Mouse (Mus musculus) forebrain, embryonic 16.5 days (tissue): ENCODE data around the gene Irak3. TPM values are rescaled to one million over a fixed set of nuclear protein-coding genes. Genes with fewer than 3 reads are reported as not detected.

Experiments used
- ATAC-seq: fragments of 200-750 bp; cut with Nextera tagmentation; 2 replicates; pipeline ENCODE4 v1.8.0; 2017; ENCODE audit warnings: mild to moderate bottlenecking, moderate library complexity
- H3K27ac ChIP-seq: fragments of 300-500 bp; sonication (generic); 2 replicates; pipeline ENCODE4 v1.5.1; 2014; ENCODE audit warnings: low read length, control low read depth
- H3K27me3 ChIP-seq: fragments of 300-500 bp; sonication (generic); replicated peaks from 2 replicates; pipeline ENCODE4 v1.6.1; 2014; ENCODE audit warnings: low read length; ENCODE audit not compliant: control insufficient read depth, insufficient read depth
- H3K36me3 ChIP-seq: fragments of 300-500 bp; sonication (generic); 2 replicates; pipeline ENCODE4 v1.6.1; 2014; ENCODE audit not compliant: control insufficient read depth, insufficient read depth
- H3K4me1 ChIP-seq: fragments of 300-500 bp; sonication (generic); replicated peaks from 2 replicates; pipeline ENCODE4 v1.6.1; 2014; ENCODE audit warnings: low read length; ENCODE audit not compliant: control insufficient read depth, insufficient read depth
- H3K4me2 ChIP-seq: fragments of 300-500 bp; sonication (generic); 2 replicates; pipeline ENCODE4 v1.6.1; 2014; ENCODE audit warnings: mild to moderate bottlenecking, low read length, control low read depth
- H3K4me3 ChIP-seq: fragments of 300-500 bp; sonication (generic); replicated peaks from 2 replicates; pipeline ENCODE4 v1.5.1; 2014; ENCODE audit warnings: mild to moderate bottlenecking, low read length, control low read depth
- H3K9ac ChIP-seq: fragments of 300-500 bp; sonication (generic); replicated peaks from 2 replicates; pipeline ENCODE4 v1.6.1; 2014; ENCODE audit warnings: low read depth, low read length, control low read depth
- H3K9me3 ChIP-seq: fragments of 300-500 bp; sonication (generic); 2 replicates; pipeline ENCODE4 v1.6.1; 2016; ENCODE audit warnings: low read length; ENCODE audit not compliant: control insufficient read depth
- WGBS: fragments of 180-500 bp; shearing (Covaris S2); extraction: QIAGEN DNeasy Blood & Tissue Kit; methylation state at CpG from one replicate; pipeline ENCODE4 v1.1.7; 2014; 5-methylcytosine and 5-hydroxymethylcytosine counted together
- polyA plus RNA-seq: library from polyadenylated mRNA; unstranded; fragments of >200 nt; fragmentation: Nextera tagmentation; extraction: Ambion mirVana; gene quantifications from 2 replicates; pipeline ENCODE4 v1.2.1, GENCODE M21; 2015

Gene Irak3
- polyA plus RNA-seq: 0.21 and 0.23 TPM in 2 replicates

GRCm38 (mm10) chr10:120201961-120202402, at the start of gene Irak3:
Irak3 (minus strand) TSS chr10:120202130.
- Histone ChIP-seq H3K4me2 (peak within 1 kb of the TSS; percentile 68), H3K4me3 (peak within 1 kb of the TSS; percentile 46), H3K9me3 (no peaks in the 10 kb centered on the region), H3K9ac (peak within 1 kb of the TSS; percentile 33), H3K27me3 (peaks cover 18% of the 10 kb centered on the region), H3K4me1 (peaks cover 9% of the 10 kb centered on the region; the same call in 1 of the 2 replicates), H3K27ac (no peak within 1 kb of the TSS), H3K36me3 (no peaks in the 10 kb centered on the region)
- ATAC-seq: peak; percentile 63
- WGBS: under 1% methylated on average over 13 of the region's 13 CpGs

- Histone ChIP-seq H3K4me3 (no peak overlapping the region), H3K36me3 (no peaks in the 10 kb centered on the region), H3K4me2 (no peak overlapping the region), H3K4me1 (peaks cover 3% of the 10 kb centered on the region; the same call in 1 of the 2 replicates), H3K27ac (no peak overlapping the region), H3K9ac (no peak overlapping the region), H3K9me3 (no peaks in the 10 kb centered on the region), H3K27me3 (0 out of 2 replicates have a peak, but pooled peaks cover 3% of the 10 kb centered on the region)
- WGBS: 43% methylated on average over 11 of the region's 11 CpGs
- ATAC-seq: no peak
Observed at GRCm38 (mm10) chr10:120250911-120251683, 49.2 kb upstream of the Irak3 start.

GRCm38 (mm10) chr10:120246994-120247750, 45.2 kb upstream of the Irak3 start:
- no peak overlapping the region for H3K9ac ChIP-seq
- no peak overlapping the region for H3K27ac ChIP-seq
- no peak for ATAC-seq
- no peaks in the 10 kb centered on the region for H3K36me3 ChIP-seq
- no peak overlapping the region for H3K4me3 ChIP-seq
- no peak overlapping the region for H3K4me2 ChIP-seq
- H3K4me1 ChIP-seq: peaks cover 3% of the 10 kb centered on the region; the same call in 1 of the 2 replicates
- no peaks in the 10 kb centered on the region for H3K9me3 ChIP-seq
- 52% methylated on average over 9 of the region's 9 CpGs for WGBS
- no peaks in the 10 kb centered on the region for H3K27me3 ChIP-seq

GRCm38 (mm10) chr10:120245681-120246080, 43.8 kb upstream of the Irak3 start:
- H3K4me2 ChIP-seq: no peak overlapping the region
- no peak overlapping the region for H3K9ac ChIP-seq
- H3K36me3 ChIP-seq: no peaks in the 10 kb centered on the region
- WGBS: 92% methylated on average over 5 of the region's 5 CpGs
- no peak for ATAC-seq
- H3K4me3 ChIP-seq: no peak overlapping the region
- H3K27ac ChIP-seq: no peak overlapping the region
- H3K27me3 ChIP-seq: no peaks in the 10 kb centered on the region
- no peaks in the 10 kb centered on the region for H3K9me3 ChIP-seq
- H3K4me1 ChIP-seq: peaks cover 3% of the 10 kb centered on the region; the same call in 1 of the 2 replicates

GRCm38 (mm10) chr10:120242421-120242820, 40.5 kb upstream of the Irak3 start:
- Histone ChIP-seq H3K4me3 (no peak overlapping the region), H3K4me2 (no peak overlapping the region), H3K9ac (no peak overlapping the region), H3K27ac (no peak overlapping the region), H3K27me3 (no peaks in the 10 kb centered on the region), H3K9me3 (no peaks in the 10 kb centered on the region), H3K36me3 (no peaks in the 10 kb centered on the region), H3K4me1 (peaks cover 3% of the 10 kb centered on the region; the same call in 1 of the 2 replicates)
- no peak for ATAC-seq
- WGBS: 84% methylated on average over 6 of the region's 6 CpGs

- Histone ChIP-seq H3K4me1 (no peaks in the 10 kb centered on the region), H3K9me3 (no peaks in the 10 kb centered on the region), H3K4me2 (no peak overlapping the region), H3K27ac (no peak overlapping the region), H3K9ac (no peak overlapping the region), H3K27me3 (no peaks in the 10 kb centered on the region), H3K4me3 (no peak overlapping the region), H3K36me3 (no peaks in the 10 kb centered on the region)
- 67% methylated on average over 6 of the region's 6 CpGs for WGBS
- no peak for ATAC-seq
Observed at GRCm38 (mm10) chr10:120239476-120239875, 37.5 kb upstream of the Irak3 start.

GRCm38 (mm10) chr10:120238241-120238640, 36.3 kb upstream of the Irak3 start:
- no peak for ATAC-seq
- Histone ChIP-seq H3K4me2 (no peak overlapping the region), H3K36me3 (no peaks in the 10 kb centered on the region), H3K9ac (no peak overlapping the region), H3K4me3 (no peak overlapping the region), H3K4me1 (no peaks in the 10 kb centered on the region), H3K27ac (no peak overlapping the region), H3K27me3 (no peaks in the 10 kb centered on the region), H3K9me3 (no peaks in the 10 kb centered on the region)
- WGBS: 85% methylated on average over 8 of the region's 8 CpGs

- ATAC-seq: no peak
- no peak overlapping the region for H3K9ac ChIP-seq
Observed at GRCm38 (mm10) chr10:120236855-120237254, 34.9 kb upstream of the Irak3 start.

GRCm38 (mm10) chr10:120233655-120234367, 31.9 kb upstream of the Irak3 start:
- H3K27me3 ChIP-seq: no peaks in the 10 kb centered on the region
- H3K4me1 ChIP-seq: peaks cover 1% of the 10 kb centered on the region; the same call in 1 of the 2 replicates
- no peak overlapping the region for H3K27ac ChIP-seq
- peaks cover 7% of the 10 kb centered on the region; the same call in 1 of the 2 replicates for H3K36me3 ChIP-seq
- no peak overlapping the region for H3K9ac ChIP-seq
- WGBS: 33% methylated on average over 18 of the region's 18 CpGs
- no peak overlapping the region for H3K4me2 ChIP-seq
- no peaks in the 10 kb centered on the region for H3K9me3 ChIP-seq
- no peak overlapping the region for H3K4me3 ChIP-seq
- no peak for ATAC-seq

More at GRCm38 (mm10) chr10:120236855-120237254, 34.9 kb upstream of the Irak3 start:
- H3K36me3 ChIP-seq: no peaks in the 10 kb centered on the region
- H3K27me3 ChIP-seq: no peaks in the 10 kb centered on the region
- H3K27ac ChIP-seq: no peak overlapping the region
- 86% methylated on average over 9 of the region's 9 CpGs for WGBS
- no peaks in the 10 kb centered on the region for H3K4me1 ChIP-seq
- H3K4me2 ChIP-seq: no peak overlapping the region
- H3K9me3 ChIP-seq: no peaks in the 10 kb centered on the region
- no peak overlapping the region for H3K4me3 ChIP-seq
